Mouse (Mus musculus) brain, adult 2 months (tissue): ENCODE data around the gene Rnf7.
"Not testable (repeated sequence)": the region's sequence is repeated elsewhere in the genome, so short reads cannot be mapped to it uniquely, and the experiment has no call there.

Experiments used
- DNase-seq: peaks from one replicate; pipeline ENCODE4 v3.0.0; 2011; ENCODE audit warnings: low read depth, low spot score

The Rnf7 gene

DNA sequence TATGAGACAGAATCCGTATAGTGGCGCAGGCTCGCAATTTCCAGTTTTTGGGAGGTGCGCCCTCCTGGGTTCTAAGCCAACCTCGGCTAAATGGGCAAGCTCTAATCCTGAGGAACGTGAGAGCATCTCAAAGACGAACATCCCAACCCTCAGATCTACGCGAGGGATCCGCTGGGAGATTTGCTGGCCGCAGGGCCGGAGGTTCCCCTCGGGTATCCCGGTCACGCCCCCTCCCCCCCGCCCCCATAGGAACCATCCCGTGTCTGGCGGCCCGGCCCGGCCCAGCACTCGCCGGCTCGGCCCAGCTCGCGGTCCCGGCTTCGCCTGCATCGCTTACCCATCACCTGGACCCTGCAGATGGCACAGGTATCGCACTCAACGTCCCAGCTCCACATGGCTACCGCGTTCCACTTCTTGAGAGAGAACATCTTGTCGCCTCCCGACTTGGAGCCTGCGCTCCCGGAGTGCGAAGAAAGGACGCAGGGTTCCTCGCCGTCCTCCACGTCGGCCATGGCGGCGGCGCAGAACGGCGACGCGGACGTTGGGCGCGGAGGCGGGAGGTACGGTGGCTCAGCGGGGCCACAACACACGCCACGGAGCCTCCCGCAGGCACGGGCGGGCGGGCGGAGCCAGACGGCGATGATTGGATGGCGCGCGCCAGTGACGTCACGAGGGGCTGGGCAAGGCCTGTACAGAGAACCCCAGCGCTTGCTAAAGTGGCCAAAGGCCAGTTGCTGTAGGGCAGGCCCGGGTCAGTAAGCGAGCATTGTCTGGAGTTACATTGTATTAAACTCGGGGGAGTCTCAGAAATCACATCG lies at the start of gene Rnf7:
TSS of gene Rnf7 (minus strand) at position 605 of the 818 bp plus-strand sequence.
- peak; percentile 99 for DNase-seq

DNA sequence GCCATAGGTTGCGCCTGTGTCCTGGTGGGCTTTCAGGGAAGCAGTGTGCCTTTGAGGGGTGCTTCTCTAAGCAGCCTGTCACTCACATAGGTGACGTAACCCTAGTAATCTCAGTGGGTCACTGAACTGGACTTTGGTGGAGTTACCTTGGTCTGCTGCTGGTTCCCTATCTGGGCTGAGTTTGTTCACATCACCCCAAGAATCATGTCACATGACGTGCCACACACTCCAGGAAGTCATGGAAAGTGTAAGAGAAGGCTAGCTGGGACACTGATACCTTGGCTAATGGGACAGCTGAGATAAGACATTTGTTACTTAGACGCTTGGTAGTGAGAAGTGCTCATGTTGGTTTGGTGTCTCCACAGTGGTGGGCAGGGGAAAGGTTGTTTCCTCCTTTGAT lies 47.5 kb upstream of the Rnf7 start:
- DNase-seq, result no peak

DNA sequence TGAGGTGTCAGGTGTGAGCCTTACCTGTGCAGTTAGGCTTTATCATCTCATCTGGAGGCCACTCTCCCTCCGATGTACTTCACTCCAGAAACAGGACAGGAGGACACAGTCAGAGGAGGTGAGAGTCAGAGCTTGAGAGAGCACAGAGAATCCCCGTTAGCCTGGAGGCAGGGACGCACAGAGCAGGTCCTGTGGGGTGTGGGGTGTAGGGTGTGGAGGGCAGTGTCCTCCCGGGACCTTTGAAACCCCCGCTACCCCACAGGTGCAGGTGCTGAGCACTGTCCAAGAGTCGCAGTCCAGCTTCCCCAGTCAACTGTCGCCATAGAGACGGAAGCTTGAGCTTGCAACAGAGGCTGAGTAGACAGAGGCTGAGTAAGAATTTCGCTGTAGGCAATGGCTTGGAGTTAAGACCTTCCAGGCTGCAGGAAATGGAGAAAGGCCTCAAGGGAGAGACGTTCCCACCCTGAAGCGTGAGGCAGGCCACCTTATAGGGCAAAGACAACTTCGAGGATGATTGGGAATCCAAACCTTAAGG lies 46.6 kb upstream of the Rnf7 start, which contains the start of gene Gm28729:
TSS of gene Gm28729 (minus strand) at position 293 of the 535 bp plus-strand sequence.
- no peak for DNase-seq

DNA sequence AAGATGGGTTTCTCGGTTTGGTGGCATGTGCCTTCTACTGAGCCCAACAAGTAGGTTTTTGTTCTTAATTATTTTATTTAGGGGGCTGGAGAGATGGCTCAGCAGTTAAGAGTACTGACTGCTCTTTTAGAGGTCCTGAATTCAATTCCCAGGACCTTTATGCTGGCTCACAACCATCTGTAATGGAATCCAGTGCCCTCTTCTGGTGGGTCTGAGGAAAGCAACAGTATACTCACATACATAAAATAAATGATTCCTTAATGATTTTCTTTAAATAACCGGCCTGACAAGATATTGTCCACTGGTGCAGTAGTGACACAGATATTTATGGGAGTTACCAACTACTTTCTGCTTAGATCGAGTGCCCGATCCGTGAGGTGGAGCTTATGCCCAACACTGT lies 44.7 kb upstream of the Rnf7 start:
- no peak for DNase-seq

DNA sequence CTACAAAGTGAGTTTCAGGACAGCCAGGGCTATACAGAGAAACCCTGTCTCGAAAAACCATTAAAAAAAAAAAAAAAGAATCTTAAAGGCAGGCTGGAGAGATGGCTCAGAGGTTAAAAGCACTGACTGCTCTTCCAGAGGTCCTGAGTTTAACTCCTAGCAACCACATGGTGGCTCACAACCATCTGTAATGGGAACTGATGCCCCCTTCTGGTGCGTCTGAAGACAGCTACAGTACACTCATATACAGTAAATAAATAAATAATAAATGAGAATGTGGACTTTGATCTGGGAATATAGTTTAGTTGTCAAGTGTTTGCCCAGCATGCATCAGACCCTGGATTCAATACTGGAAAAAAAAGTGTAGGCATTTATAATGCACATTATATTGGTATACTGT lies 43.1 kb upstream of the Rnf7 start:
- not testable (repeated sequence) for DNase-seq

DNA sequence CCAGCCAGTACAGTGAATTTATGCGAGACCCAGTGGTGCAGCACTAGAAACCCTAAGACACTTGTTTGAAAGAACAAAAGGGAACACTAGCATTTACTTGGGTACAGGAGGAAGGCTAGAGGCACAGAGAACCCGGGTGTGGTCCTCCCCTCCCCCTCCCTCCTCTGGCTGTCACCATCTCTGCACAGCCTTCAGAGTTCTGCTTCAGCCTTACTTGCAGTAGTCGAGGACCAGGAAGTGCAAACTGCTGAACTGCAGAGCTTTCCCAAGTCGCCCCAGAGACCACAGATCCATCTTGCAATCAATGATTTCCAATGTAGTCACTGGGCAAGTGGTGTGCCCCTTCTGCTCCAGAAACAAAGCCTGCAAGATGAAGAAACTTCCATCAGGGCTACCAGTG lies 39.0 kb upstream of the Rnf7 start:
- no peak for DNase-seq

DNA sequence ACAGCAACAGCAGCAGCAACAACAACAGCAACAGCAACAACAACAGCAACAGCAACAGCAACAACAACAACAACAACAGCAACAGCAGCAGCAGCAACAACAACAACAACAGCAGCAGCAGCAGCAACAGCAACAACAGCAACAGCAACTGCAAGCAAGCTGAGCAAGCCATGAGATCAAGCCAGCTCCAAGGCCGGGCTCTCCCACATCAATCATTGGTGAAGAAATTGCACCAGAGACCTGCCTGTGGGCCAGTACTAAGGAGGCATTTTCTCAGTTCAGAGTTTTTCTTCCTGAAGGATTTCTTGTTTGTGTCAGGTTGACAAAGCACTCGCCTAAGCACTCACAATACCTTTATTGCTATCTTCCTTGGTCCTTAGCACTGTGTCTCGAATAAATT lies 38.3 kb upstream of the Rnf7 start:
- no peak for DNase-seq

DNA sequence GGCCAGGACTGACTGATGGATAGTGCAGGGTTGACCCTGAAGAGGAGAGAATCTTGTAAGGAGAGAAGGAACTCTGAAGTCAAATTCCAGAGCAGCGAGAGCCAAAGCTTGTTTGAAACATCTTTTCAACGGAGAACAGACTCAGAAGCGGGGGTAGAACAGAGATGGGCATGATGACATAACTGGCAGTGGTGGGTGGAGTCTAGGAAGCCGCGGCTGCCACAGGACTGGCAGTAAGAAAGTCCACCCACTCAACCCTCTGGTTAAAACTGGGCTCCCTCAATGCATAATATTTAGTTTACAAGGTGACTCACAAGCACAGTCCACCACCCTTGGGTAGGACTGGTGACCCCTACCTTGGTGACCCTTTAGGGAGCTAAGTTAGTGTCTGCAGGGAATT lies 37.3 kb upstream of the Rnf7 start:
- DNase-seq, result peak; percentile 80

DNA sequence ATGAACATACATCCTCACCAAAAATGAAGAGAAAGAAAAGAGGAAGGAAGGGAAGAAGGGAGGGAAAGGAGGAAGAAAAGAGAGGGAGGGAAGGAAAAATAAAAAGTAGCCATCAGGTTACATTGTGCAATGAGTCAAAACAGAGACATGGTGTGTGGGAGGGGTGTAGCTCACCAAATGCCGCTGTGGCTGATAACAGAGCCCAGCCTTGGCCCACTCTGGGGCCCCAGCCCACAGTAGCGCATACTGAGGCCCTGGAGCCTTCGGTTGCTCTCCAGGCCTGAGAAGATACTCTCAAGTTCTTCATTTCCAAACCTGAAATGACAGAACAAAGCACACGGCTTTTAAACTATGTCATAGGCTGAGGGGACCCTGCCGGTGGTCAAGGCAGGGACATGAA lies 35.8 kb upstream of the Rnf7 start:
- DNase-seq, result no peak

DNA sequence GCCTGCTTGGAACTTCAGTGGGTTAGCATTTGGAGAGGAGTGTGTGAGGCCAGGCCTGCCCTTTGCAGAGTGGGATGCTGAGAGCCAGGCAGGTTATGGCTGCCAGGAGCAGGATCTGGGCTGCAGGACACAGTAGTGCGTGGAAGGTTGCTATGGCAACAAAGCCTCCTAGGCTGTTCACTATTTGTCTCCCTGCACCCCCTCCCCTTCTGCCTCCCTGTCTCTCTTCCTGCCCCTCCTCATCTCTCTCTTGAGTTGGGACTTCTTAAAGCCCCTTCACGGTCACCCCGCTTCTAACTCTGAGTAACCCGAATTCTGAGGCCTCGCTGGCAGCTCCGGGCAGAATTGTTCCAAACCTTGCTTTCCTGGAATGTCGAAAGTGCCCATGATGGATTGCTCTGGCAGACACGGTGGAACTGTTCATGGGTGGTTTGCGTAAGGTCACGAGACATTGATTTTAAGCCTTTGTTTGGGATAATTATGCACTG lies 27.6 kb upstream of the Rnf7 start:
- DNase-seq, result peak; percentile 65

DNA sequence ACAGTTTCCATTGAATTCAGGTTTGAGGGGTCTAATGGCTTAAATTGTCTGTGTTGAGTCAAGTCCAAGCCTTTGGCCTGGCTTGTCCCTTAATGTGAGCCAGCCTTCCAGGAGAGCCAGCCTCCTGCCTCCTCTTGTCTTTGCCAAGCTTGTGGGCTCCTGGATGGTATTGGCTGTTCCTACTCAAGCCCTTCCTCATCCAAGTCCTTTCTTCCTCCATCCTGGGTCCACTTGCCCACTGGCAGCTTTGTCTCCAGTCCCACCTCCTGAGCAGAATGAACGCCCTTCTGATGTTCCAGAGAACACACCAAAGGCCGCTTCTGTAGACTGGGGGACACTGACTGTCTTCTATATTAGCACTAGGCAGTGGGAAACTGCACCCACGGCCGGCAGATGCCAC lies 26.7 kb upstream of the Rnf7 start:
- DNase-seq, result no peak

DNA sequence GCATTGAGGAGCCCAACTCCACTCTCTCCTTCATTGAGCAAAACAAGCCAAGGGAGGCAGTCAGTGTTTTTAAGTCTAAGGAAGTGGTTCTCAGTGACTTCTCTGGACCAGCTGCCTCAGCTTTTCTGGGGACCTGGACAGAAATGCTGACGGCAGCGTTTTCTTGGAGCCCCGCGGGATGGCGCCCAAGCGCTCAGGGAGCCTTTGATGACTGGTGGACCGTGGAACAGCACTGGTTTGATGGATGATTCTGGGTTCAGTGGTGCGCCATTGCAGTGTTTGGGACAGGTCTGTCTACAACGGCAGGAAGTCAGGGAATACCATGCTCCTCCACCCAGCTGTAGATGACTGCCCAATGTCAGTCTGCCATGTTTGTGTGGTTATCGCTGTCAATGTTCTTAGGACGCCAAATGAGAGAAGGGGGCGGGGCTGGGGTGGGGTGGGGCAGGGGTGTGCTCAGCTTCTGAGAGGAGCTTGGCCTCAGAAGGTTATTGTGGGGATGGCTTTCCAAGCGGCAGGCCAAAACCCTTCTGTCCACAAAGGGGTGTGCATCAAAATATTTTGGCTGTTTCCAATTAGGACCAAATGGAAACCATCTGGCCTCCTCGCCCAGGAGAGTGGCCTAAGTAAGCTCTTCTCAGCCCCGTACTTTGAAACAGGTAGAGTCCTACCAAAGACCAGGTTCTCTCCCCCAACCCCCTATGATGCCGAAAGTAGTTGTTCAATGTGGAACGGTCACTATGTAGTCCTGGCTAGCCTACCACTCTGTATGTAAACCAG lies 25.8 kb upstream of the Rnf7 start:
- no peak for DNase-seq

DNA sequence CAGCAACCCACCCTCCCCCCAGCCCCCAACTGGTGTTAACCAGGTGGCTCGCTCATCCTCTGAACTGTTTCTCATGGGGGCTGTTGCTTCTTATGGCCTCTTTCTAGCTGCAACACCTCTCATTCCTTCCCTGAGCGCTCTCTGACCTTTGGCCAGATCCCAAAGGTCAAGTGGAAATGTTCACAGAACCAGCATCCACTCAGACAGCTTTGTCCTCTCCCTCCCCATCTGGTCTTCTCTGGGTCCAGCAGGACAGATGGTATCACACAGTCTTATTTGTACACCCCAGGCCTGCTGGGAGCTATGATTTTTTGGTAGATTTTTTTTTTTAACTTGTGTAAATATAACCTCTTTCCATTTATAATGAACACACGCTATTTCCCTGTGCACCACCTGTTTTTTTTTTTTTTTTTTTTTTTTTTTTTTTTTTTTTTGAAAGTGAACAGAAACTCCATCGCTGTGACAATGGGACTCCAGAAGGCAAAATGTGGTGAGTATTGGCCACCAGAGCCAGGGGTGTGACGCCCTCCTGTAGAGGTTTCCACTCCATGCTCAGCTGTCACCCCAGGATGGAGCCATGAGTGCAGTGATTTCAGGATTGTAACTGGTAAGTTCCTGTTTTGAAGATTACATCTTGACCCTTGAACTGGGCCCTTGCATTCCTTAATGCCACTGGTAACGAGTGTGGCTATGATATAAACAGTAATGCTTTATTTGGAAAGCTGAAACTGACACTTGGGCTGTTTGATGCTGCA lies 24.6 kb upstream of the Rnf7 start:
- DNase-seq, result peak; percentile 79

DNA sequence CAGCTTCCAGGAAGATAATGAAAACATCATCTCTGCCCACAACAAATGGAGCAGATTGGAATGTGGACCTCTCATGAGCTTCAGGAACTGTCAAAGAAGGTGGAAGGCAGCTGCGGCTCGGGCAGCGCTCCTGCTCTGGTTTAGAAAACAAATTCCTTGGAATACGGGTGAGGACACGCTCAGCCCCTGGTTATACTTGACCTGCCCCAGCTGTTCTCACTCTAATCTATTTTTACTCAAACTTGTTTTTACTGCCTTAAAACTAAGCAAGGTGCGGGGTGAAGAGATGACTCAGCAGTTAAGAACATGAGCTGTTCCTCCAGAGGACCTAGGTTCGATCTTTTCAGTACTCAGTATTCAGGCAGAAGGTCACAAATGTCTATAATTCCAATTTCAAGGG lies 22.7 kb upstream of the Rnf7 start:
- DNase-seq, result peak; percentile 22

DNA sequence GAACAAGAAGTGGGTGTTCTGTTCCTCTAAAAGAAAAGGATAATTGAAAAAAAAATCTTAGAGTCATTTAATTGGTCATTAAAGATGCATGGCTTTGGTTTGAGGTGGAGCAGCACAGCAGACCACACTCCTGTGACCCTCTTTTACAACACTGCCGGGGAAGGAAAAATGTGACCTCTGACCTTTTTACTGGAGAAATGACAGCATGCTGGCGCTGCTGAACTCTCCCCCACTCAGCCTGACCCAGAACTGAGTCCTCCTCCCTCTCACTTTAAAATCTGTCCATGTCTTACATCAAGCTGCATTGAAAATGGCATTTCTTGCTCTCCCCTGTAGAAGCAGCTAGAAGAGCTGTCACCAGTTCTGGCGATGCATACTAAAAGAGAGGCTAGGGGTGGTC lies 14.7 kb upstream of the Rnf7 start:
- DNase-seq, result no peak

DNA sequence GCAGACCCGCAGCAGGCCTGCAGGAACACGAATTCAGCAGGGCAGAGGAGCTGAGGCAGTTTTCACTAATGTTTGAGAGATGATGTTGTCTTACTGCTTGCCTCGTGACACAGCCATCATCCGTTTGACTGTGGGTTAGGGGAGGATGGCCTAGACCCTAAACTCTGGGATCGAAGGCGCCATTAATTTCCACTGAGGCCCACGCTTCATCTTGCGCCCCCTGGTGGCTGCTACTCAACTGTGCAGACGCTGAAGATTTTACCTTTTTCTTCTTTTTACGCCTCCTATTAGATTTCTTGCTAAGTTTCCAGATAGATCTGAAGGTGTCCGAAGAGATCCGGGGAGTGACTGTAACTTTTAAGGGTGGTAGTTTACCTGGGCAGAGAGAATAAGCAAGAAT lies 13.3 kb upstream of the Rnf7 start:
- peak; percentile 32 for DNase-seq

DNA sequence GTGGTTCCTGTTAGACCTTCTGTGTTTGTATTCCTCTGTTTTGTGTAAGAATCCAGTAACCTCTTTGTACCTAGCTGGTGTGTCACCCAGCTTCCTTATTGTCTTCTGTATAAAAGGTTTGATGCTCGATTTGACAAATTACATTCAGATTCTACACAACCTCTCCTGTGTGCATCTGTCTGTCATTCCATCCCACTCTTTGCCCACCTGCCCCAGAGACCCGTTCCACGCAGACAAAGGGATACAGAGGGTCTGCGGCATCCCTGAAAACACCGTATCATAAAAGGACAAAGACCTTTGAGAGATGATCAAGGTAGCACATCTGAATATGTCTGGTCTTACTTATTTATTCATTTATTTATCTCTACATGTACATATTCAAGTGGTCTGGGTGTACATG lies 9.4 kb upstream of the Rnf7 start:
- not testable (repeated sequence) for DNase-seq

DNA sequence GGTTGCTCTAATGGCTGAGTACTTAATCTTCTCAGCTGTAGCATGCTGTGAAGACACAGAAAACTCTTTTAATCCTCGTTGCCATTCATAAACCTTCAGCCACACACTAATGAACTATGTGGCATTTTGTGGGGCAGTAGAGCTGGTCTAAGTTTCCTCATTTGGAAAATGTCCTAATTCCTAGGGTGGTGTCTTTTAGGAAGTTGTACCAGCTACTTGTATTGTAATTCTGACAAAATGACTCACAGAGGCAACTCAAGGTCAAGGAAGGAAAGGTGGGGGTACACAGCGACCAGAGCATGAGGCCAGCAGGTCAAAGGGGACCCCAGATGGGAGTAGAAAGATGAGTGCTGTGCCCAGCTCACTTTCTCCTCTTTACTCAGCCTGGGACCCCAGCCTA lies 5.2 kb upstream of the Rnf7 start:
- no peak for DNase-seq

DNA sequence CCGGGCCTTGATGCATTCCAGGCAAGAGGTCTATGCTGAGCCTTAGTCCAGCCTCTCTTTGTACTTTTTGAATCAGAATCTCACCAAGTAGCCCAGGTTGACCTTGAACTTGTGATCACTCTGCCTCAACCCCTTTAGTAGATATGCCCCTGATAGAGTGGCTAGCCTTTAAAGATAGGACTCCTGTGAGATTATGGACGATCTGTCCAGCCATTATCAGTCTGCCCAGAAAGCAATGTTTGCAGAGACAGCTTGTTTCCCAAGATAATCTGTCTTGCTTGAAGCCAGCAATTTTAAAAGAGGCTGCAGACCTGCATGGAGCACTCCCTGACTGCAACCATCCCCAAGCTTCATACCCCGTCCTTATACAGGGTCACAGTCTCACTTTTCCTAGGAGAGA lies 4.6 kb upstream of the Rnf7 start:
- no peak for DNase-seq

DNA sequence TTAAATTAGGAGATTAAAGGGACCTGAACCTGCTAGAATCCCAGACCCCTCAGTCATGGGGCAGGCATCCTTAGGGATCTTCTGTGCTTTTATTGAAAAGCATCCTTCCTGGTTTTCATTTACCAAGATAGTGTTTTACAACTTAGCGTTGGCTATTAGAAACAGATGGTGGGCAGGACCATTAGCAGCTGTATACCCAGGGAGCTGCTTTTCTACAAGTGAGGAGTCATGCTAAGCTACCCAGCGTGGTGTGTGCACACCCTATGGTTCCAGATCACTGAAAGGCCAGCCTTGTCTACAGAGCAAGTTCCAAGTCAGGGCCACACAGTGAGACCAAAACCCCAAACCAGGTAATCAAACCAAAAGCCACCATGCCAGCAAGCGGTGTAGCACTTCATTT lies 6.1 kb downstream of the Rnf7 start:
- no peak for DNase-seq

DNA sequence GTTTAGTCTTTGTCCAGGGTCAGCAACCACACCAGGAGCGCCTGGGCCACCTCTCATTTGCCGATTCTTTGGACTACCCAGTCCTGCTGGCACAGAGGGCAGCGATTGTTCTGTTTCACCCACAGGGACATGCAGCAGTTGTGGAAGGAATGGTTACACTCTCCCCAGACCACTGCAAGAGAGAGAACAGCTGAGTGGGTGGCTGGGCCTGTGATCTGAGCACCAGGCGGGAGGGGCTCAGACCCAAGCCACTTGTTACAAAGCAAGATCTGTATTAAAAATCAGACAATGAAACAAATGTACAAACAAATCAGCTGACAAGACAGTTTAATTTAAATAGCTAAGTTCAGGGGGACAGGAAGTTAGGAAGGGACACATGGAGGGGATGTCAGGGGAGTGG lies 6.8 kb downstream of the Rnf7 start:
- DNase-seq, result peak; percentile 79
